26 mouse cellular contexts compared by ENCODE assay signal in genomic region chr13:103870786-103871185, GRCm38 (mm10). TPM values are rescaled to one million over a fixed set of nuclear protein-coding genes. Genes with fewer than 3 reads are reported as not detected.
DNase-seq lines count a peak whose midpoint lies in the region; ATAC-seq lines count a peak whose summit lies in the region.
"Had no signal": no experiment of that assay in that cellular context is flagged by ENCODE, and none has a peak within 500 bp of the region (broad histone marks: within the 10 kb centered on the region; RNA-seq: fewer than 3 reads in every experiment).

No protein-coding gene starts in this region.

- no peaks in the 10 kb centered on the region for H3K4me1 ChIP-seq in midbrain, embryonic 11.5 days (ENCODE audit: control insufficient read depth, insufficient read depth, low read length)
- H3K4me1 ChIP-seq: embryonic facial prominence, embryonic 15.5 days; forebrain, embryonic 12.5 days; neural tube, embryonic 15.5 days had no signal

- WGBS in midbrain, embryonic 11.5 days, result 90% methylated on average over 3 of the region's 3 CpGs

- DNase-seq in gastrocnemius, postnatal 14 days, result peak; percentile 8
- DNase-seq in gastrocnemius, adult 8-10 months (ENCODE audit: low spot score in 2 of 2), result no peak
- DNase-seq in ovary, postnatal 36 days (ENCODE audit: low spot score), result peak; percentile 19
- DNase-seq in ovary, postnatal 10 days (ENCODE audit: low spot score), result no peak
- peak; percentile 76 to 81 for DNase-seq in adrenal gland, postnatal 36 days
- peak; percentile 62 for DNase-seq in lung, postnatal 36 days
- no peak for DNase-seq in cerebellum, adult 8-10 months
- DNase-seq in midbrain, embryonic 11.5 days (ENCODE audit: low spot score, missing footprints), result no peak
- DNase-seq: B cell, adult 2 months; cerebellum, adult 9-11 months; embryo, embryonic 11 days; heart, postnatal 36 days; kidney, adult 18-20 months; left cerebral cortex, postnatal 4 days; liver, embryonic 13.5 days; midbrain, embryonic 14.5 days; spleen, adult 18-20 months; thymus, adult 18-20 months had no signal

- intact Hi-C loops in gastrocnemius, postnatal 14 days (cut with DNase I; ENCODE audit: low total_unique reads), result no loop called here

- H3K4me2 ChIP-seq in midbrain, embryonic 11.5 days, result no peak overlapping the region
- H3K4me2 ChIP-seq: embryonic facial prominence, embryonic 15.5 days; forebrain, embryonic 12.5 days; heart, embryonic 13.5 days; liver, embryonic 13.5 days; neural tube, embryonic 15.5 days had no signal

- H3K27me3 ChIP-seq in midbrain, embryonic 11.5 days (ENCODE audit: control insufficient read depth, insufficient read depth, low read length), result no peaks in the 10 kb centered on the region
- H3K27me3 ChIP-seq: embryonic facial prominence, embryonic 15.5 days; forebrain, embryonic 12.5 days; heart, embryonic 13.5 days; liver, embryonic 13.5 days; neural tube, embryonic 15.5 days; Patski had no signal

- H3K9me3 ChIP-seq in midbrain, embryonic 11.5 days (ENCODE audit: control insufficient read depth, low read length), result no peaks in the 10 kb centered on the region
- H3K9me3 ChIP-seq: embryonic facial prominence, embryonic 15.5 days; forebrain, embryonic 12.5 days; heart, embryonic 13.5 days; liver, embryonic 13.5 days; neural tube, embryonic 15.5 days had no signal

- no peak overlapping the region for H3K4me3 ChIP-seq in midbrain, embryonic 11.5 days (ENCODE audit: low read depth, low read length)
- H3K4me3 ChIP-seq: embryonic facial prominence, embryonic 15.5 days; forebrain, embryonic 12.5 days; heart, embryonic 13.5 days; liver, embryonic 13.5 days; myocyte; neural tube, embryonic 15.5 days had no signal

- no peak overlapping the region for H3K9ac ChIP-seq in midbrain, embryonic 11.5 days (ENCODE audit: low read length)
- H3K9ac ChIP-seq: embryonic facial prominence, embryonic 15.5 days; forebrain, embryonic 12.5 days; heart, embryonic 13.5 days; liver, embryonic 13.5 days; neural tube, embryonic 15.5 days had no signal

- no peak overlapping the region for H3K27ac ChIP-seq in midbrain, embryonic 11.5 days (ENCODE audit: low read depth, low read length)
- H3K27ac ChIP-seq: embryonic facial prominence, embryonic 15.5 days; forebrain, embryonic 12.5 days; heart, embryonic 13.5 days; hindbrain, postnatal 0 days; liver, embryonic 13.5 days; neural tube, embryonic 15.5 days had no signal

- ATAC-seq in midbrain, embryonic 11.5 days (ENCODE audit: low FRiP score), result no peak
- ATAC-seq: activated CD4-positive, CD25-positive, alpha-beta regulatory T cell, adult 4 months; hindbrain, postnatal 0 days; Patski had no signal

- H3K36me3 ChIP-seq in midbrain, embryonic 11.5 days (ENCODE audit: control insufficient read depth, insufficient read depth, low read length), result no peaks in the 10 kb centered on the region

RNA-seq across cellular contexts. Expression of gene Erbin, which starts 49.5 kb away (rescaled TPM):
- 10 to 100 TPM; 41.2 to 43.2 TPM for total RNA-seq in gastrocnemius, postnatal 14 days (2021)
- total RNA-seq in gastrocnemius, adult 8-10 months (2022), result 10 to 100 TPM; 45.5 to 53.4 (median 50.3) TPM
- total RNA-seq in adrenal gland, postnatal 36 days (2021), result 100 to 1,000 TPM in 1 of 2 experiments, 10 to 100 TPM in 1; 98.0 to 105 TPM
- 27.6 and 28.5 TPM in 2 replicates for polyA plus RNA-seq in midbrain, embryonic 11.5 days (2014; fragmentation: Nextera tagmentation; extraction: Ambion mirVana)

Comparison
In these comparisons a context has a peak if more than half of its experiments do, and no peak if none do; other contexts are left out.
1. DNase-seq: peak in gastrocnemius, postnatal 14 days (single experiment), ovary, postnatal 36 days (single experiment), adrenal gland, postnatal 36 days (2 of 2) and lung, postnatal 36 days (single experiment); none in gastrocnemius, adult 8-10 months (0 of 2), ovary, postnatal 10 days (single experiment), cerebellum, adult 8-10 months (single experiment) and midbrain, embryonic 11.5 days (single experiment).